Mouse (Mus musculus) lung, postnatal 0 days (tissue): ENCODE data around the gene Ddx50. TPM values are rescaled to one million over a fixed set of nuclear protein-coding genes. Genes with fewer than 3 reads are reported as not detected.

Source experiments
- ATAC-seq: fragments of 200-750 bp; cut with Nextera tagmentation; 2 replicates; pipeline ENCODE4 v1.8.0; 2017; ENCODE audit warnings: moderate library complexity
- DNase-seq: peaks from one replicate; pipeline ENCODE4 v3.0.0-alpha.2; 2016; ENCODE audit warnings: low spot score
- H3K27ac ChIP-seq: fragments of 300-500 bp; sonication (generic); 2 replicates; pipeline ENCODE4 v1.5.1; 2014; ENCODE audit warnings: antibody characterized with exemption, mild to moderate bottlenecking, low read length, mixed read lengths
- H3K27me3 ChIP-seq: fragments of 300-500 bp; sonication (generic); replicated peaks from 2 replicates; pipeline ENCODE4 v1.6.1; 2014; ENCODE audit warnings: low read length, mixed read lengths; ENCODE audit not compliant: insufficient read depth
- H3K36me3 ChIP-seq: fragments of 300-500 bp; sonication (generic); 2 replicates; pipeline ENCODE4 v1.6.1; 2014; ENCODE audit warnings: low read length, mixed read lengths; ENCODE audit not compliant: insufficient read depth
- H3K4me1 ChIP-seq: fragments of 300-500 bp; sonication (generic); 2 replicates; pipeline ENCODE4 v1.6.1; 2014; ENCODE audit warnings: antibody characterized with exemption, low read depth, low read length, mixed read lengths; ENCODE audit not compliant: insufficient read depth
- H3K4me2 ChIP-seq: fragments of 300-500 bp; sonication (generic); replicated peaks from 2 replicates; pipeline ENCODE4 v1.6.1; 2014; ENCODE audit warnings: low read depth, mild to moderate bottlenecking, low read length, moderate library complexity, mixed read lengths
- H3K4me3 ChIP-seq: fragments of 300-500 bp; sonication (generic); 2 replicates; pipeline ENCODE4 v1.5.1; 2014; ENCODE audit warnings: low read depth, low read length
- H3K9ac ChIP-seq: fragments of 300-500 bp; sonication (generic); replicated peaks from 2 replicates; pipeline ENCODE4 v1.6.1; 2014; ENCODE audit warnings: low read depth, mild to moderate bottlenecking
- H3K9me3 ChIP-seq: fragments of 300-500 bp; sonication (generic); 2 replicates; pipeline ENCODE4 v1.6.1; 2016; ENCODE audit warnings: low read length, mixed read lengths
- CTCF ChIP-seq: IDR thresholded peaks from 2 replicates; pipeline ENCODE4 v1.5.1; 2016; ENCODE audit warnings: antibody characterized with exemption, mild to moderate bottlenecking
- EP300 ChIP-seq: IDR thresholded peaks from 2 replicates; pipeline ENCODE4 v1.6.1; 2016; ENCODE audit warnings: antibody characterized with exemption, mild to moderate bottlenecking, control low read depth
- WGBS: fragments of 180-500 bp; shearing (Covaris S2); extraction: QIAGEN DNeasy Blood & Tissue Kit; methylation state at CpG from one replicate; pipeline ENCODE4 v1.1.7; 2014; 5-methylcytosine and 5-hydroxymethylcytosine counted together
- polyA plus RNA-seq: library from polyadenylated mRNA; unstranded; fragments of >200 nt; fragmentation: Nextera tagmentation; extraction: Ambion mirVana; gene quantifications from 2 replicates; pipeline ENCODE4 v1.2.1, GENCODE M21; 2015

The Ddx50 gene
- 83.9 and 89.9 TPM in 2 replicates for polyA plus RNA-seq

DNA sequence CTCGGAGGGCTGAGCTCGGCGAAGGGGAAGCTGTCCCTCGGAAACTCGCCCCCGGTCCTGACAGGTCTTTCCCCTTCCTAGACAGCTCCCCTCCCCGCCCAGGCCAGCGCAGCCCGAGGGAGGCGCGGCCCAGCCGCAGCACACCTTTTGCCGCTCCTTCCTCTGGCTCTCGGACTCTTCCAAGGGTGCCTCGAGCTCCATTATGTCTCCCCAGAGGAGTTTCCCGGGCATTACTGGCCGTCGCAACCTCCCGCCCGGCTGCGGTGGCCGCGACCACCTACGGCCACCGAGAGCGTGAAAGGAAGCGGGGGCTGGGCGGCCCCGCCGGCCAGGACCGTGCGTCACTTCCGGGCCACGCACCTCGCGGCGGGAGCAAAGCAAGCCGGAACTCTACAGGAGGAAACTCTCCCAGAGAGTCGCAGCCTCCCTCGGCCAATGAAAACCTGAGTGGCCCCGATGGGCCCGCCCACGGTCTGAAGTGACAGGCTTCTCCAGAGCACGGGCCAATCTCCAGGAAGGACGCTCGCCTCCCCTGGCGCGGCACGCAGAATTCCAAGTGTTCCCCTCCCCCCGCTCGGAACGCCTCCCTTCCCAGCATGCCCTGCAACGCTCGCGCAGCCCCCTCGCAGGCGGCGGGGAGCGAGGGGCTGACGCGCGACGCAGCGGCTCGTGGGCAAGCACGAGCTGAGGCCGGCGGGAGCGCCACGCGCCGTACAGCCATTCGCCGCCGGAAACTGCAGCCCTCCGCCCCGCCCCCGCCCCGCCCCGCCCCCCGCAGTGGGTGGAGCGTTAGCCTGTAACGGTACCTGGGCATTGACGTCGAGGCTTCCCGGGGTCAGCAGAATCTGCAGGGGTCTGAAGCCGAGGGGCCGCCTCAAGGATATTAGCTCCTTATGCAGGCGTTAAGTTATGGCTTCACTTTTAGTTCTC lies at the start of gene Ddx50:
Gene Ddx50, minus strand, starts transcription at position 338 of the 930 bp plus-strand sequence.
- peak; percentile 99 for ATAC-seq
- TF ChIP-seq EP300: no peak
- TF ChIP-seq CTCF: 0 out of 2 replicates have a peak, but pooled peaks have one; percentile 4
- Histone ChIP-seq H3K9ac (peak within 1 kb of the TSS; percentile 58), H3K27me3 (no peaks in the 10 kb centered on the region), H3K27ac (peak within 1 kb of the TSS; percentile 83), H3K36me3 (no peaks in the 10 kb centered on the region), H3K4me2 (peak within 1 kb of the TSS; percentile 72), H3K9me3 (no peaks in the 10 kb centered on the region), H3K4me3 (peak within 1 kb of the TSS; percentile 67), H3K4me1 (peaks cover 8% of the 10 kb centered on the region; the same call in 1 of the 2 replicates)
- peak; percentile 100 for DNase-seq
- 1% methylated on average over 79 of the region's 89 CpGs for WGBS

- Histone ChIP-seq H3K27ac (no peak overlapping the region), H3K9ac (no peak overlapping the region), H3K36me3 (no peaks in the 10 kb centered on the region), H3K4me1 (no peaks in the 10 kb centered on the region), H3K27me3 (no peaks in the 10 kb centered on the region), H3K4me2 (no peak overlapping the region), H3K9me3 (no peaks in the 10 kb centered on the region), H3K4me3 (no peak overlapping the region)
- TF ChIP-seq CTCF: no peak
- no peak for TF ChIP-seq EP300
- DNase-seq: no peak
- ATAC-seq: no peak
- WGBS: 49% methylated on average over 8 of the region's 8 CpGs
Measured at GRCm38 (mm10) chr10:62692771-62693170, 41.8 kb upstream of the Ddx50 start.

DNA sequence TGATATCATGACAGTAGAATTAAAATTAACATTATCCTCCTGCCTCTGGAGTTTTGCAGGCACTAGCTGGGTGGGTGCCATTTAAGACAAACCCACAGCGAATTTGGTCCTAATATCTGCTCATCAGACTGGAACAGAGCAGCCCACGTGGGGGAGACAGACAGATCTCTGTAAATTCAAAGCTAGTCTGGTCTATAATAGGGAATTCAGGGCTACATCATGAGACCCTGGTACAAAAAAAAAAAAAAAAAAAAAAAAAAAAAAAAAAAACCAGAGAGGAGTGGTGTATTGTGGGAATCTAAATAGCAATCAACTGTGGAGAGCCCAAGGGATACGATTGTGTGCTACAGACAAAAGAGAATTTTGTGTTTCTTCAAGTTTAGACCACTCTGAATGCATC lies 41.2 kb upstream of the Ddx50 start:
- ATAC-seq (no peak), DNase-seq (no peak)
- TF ChIP-seq EP300 (no peak), CTCF (no peak)
- Histone ChIP-seq H3K9ac (no peak overlapping the region), H3K27ac (no peak overlapping the region), H3K4me2 (no peak overlapping the region), H3K27me3 (no peaks in the 10 kb centered on the region), H3K4me3 (no peak overlapping the region), H3K36me3 (no peaks in the 10 kb centered on the region), H3K4me1 (no peaks in the 10 kb centered on the region), H3K9me3 (no peaks in the 10 kb centered on the region)
- WGBS: 70% methylated on average over 3 of the region's 3 CpGs

DNA sequence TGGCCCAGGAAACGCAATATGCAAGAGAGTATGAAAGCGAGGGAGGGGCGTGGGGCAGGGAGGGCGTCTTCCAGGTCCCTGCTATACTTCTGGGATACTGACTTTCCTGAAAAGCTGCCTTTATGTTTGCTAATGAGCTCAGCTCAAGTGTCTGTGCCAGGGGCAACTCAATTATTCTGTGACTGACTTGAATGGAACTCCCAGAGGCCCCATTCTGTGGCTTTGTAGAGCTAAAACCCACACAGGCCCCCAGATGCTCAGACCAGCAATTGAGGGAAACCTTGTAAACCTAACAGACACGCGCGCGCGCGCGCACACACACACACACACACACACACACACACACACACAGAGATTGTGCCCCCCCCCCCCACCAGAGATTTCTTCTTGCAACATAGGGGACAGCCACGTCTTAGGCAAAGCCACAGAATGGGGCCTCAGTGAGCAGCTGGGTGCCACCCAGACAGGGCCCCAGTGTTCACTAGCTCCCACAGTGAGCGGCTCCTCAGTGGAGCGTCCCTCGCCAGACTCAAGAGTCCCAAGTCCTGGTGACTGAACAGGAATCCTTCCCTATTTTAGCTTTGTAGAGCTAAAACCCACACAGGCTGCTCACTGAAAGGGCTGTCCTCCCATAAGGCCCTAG lies 36.1 kb upstream of the Ddx50 start:
- H3K4me2 ChIP-seq: no peak overlapping the region
- H3K27ac ChIP-seq: no peak overlapping the region
- H3K4me3 ChIP-seq: no peak overlapping the region
- H3K4me1 ChIP-seq: no peaks in the 10 kb centered on the region
- no peak overlapping the region for H3K9ac ChIP-seq
- DNase-seq: no peak
- WGBS: 82% methylated on average over 15 of the region's 15 CpGs
- H3K27me3 ChIP-seq: no peaks in the 10 kb centered on the region
- TF ChIP-seq EP300 (no peak), CTCF (no peak)
- H3K36me3 ChIP-seq: no peaks in the 10 kb centered on the region
- no peaks in the 10 kb centered on the region for H3K9me3 ChIP-seq
- no peak for ATAC-seq

GRCm38 (mm10) chr10:62683043-62683442 lies 32.0 kb upstream of the Ddx50 start:
- no peaks in the 10 kb centered on the region for H3K27me3 ChIP-seq

DNA sequence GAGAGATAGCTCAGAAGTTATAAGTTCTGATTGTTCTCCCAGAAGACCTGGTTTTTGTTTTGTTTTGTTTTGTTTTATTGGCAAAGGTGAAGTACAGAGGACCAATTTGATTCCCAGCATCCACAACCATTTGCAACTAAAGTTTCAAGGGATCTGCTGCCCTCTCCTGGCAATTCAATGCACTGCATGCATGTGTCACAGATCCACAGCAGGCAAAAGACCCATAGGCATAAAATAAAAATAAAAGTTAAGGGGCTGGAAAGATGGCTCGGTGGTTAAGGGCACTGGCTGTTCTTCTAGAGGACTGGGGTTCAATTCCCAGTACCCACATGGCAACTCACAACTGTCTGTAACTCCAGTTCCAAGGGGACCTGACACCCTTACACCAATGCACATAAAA lies 28.8 kb upstream of the Ddx50 start:
- no peak overlapping the region for H3K9ac ChIP-seq
- H3K4me2 ChIP-seq: no peak overlapping the region
- H3K4me1 ChIP-seq: no peaks in the 10 kb centered on the region
- ATAC-seq (no peak), DNase-seq (no peak)
- H3K4me3 ChIP-seq: no peak overlapping the region
- TF ChIP-seq CTCF (peak; percentile 43), EP300 (no peak)
- H3K27me3 ChIP-seq: no peaks in the 10 kb centered on the region
- 79% methylated on average over 1 of the region's 1 CpGs for WGBS
- H3K36me3 ChIP-seq: no peaks in the 10 kb centered on the region
- no peak overlapping the region for H3K27ac ChIP-seq
- H3K9me3 ChIP-seq: 0 out of 2 replicates have a peak, but pooled peaks cover 3% of the 10 kb centered on the region

More at GRCm38 (mm10) chr10:62683043-62683442, 32.0 kb upstream of the Ddx50 start:
- WGBS: 51% methylated on average over 5 of the region's 5 CpGs
- Histone ChIP-seq H3K9ac (no peak overlapping the region), H3K4me1 (no peaks in the 10 kb centered on the region), H3K4me2 (no peak overlapping the region), H3K36me3 (no peaks in the 10 kb centered on the region), H3K27ac (no peak overlapping the region), H3K9me3 (0 out of 2 replicates have a peak, but pooled peaks cover 3% of the 10 kb centered on the region), H3K4me3 (no peak overlapping the region)
- no peak for TF ChIP-seq EP300
- TF ChIP-seq CTCF: peak; percentile 72
- DNase-seq (no peak), ATAC-seq (peak; percentile 16)
